Mouse (Mus musculus) myocyte (in vitro differentiated cells): ENCODE measurements around the gene Gm4491. TPM values are rescaled to one million over a fixed set of nuclear protein-coding genes. Genes with fewer than 3 reads are reported as not detected.

ENCODE experiments used
- H3K27me3 ChIP-seq: one replicate; pipeline ENCODE4 v1.6.1; 2011; ENCODE audit not compliant: control insufficient read depth, insufficient read depth, insufficient read length
- H3K36me3 ChIP-seq: one replicate; pipeline ENCODE4 v1.6.1; 2011; ENCODE audit not compliant: control insufficient read depth, insufficient read depth
- H3K4me2 ChIP-seq: one replicate; pipeline ENCODE4 v1.6.1; 2011; ENCODE audit warnings: low read depth, control low read depth
- H3K4me3 ChIP-seq: one replicate; pipeline ENCODE4 v1.5.1; 2011; ENCODE audit warnings: mild to moderate bottlenecking, control low read depth, moderate library complexity
- H3K79me2 ChIP-seq: one replicate; pipeline ENCODE4 v1.6.1; 2011; ENCODE audit not compliant: control insufficient read depth, insufficient read depth
- H3ac ChIP-seq: one replicate; pipeline ENCODE4 v1.6.1; 2011; ENCODE audit not compliant: control insufficient read depth, insufficient read length
- CEBPB ChIP-seq: IDR thresholded peaks from 2 replicates; pipeline ENCODE4 v1.6.1; 2011; ENCODE audit warnings: mild to moderate bottlenecking, moderate library complexity; ENCODE audit not compliant: poor library complexity, insufficient read depth, severe bottlenecking
- E2F4 ChIP-seq: IDR thresholded peaks from one replicate; pipeline ENCODE4 v1.6.1; 2011; ENCODE audit warnings: mild to moderate bottlenecking, control low read depth, moderate library complexity; ENCODE audit not compliant: insufficient read depth
- MAX ChIP-seq: IDR thresholded peaks from one replicate; pipeline ENCODE4 v1.6.1; 2011; ENCODE audit warnings: low read depth, mild to moderate bottlenecking, control low read depth
- MYOD1 ChIP-seq, 3 experiments: IDR thresholded peaks; one replicate each; pipeline ENCODE4 v1.6.1; 2011; ENCODE audit warnings: control low read depth in 2 of 3, low read depth in 2 of 3, mild to moderate bottlenecking in 2 of 3, moderate library complexity in 1 of 3; ENCODE audit not compliant: insufficient read length in 2 of 3, control insufficient read depth in 1 of 3
- MYOG ChIP-seq, 3 experiments: IDR thresholded peaks; one replicate each; pipeline ENCODE4 v1.6.1; 2011; ENCODE audit warnings: control low read depth in 2 of 3, low read depth in 2 of 3, mild to moderate bottlenecking in 2 of 3; ENCODE audit not compliant: insufficient read length in 2 of 3, control insufficient read depth in 1 of 3, insufficient read depth in 1 of 3
- POLR2A ChIP-seq: IDR thresholded peaks from one replicate; pipeline ENCODE4 v1.6.1; 2011; ENCODE audit warnings: low read depth, mild to moderate bottlenecking, control low read depth, moderate library complexity; ENCODE audit not compliant: insufficient read length
- POLR2AphosphoS2 ChIP-seq: IDR thresholded peaks from one replicate; pipeline ENCODE4 v1.6.1; 2011; ENCODE audit warnings: low read depth, control low read depth; ENCODE audit not compliant: insufficient read length
- REST ChIP-seq: IDR thresholded peaks from one replicate; pipeline ENCODE4 v1.6.1; 2011; ENCODE audit warnings: mild to moderate bottlenecking, control low read depth, moderate library complexity; ENCODE audit not compliant: insufficient read depth, insufficient read length
- SRF ChIP-seq: IDR thresholded peaks from one replicate; pipeline ENCODE4 v1.6.1; 2011; ENCODE audit warnings: low read depth; ENCODE audit not compliant: control insufficient read depth, insufficient read length
- TCF12 ChIP-seq: IDR thresholded peaks from one replicate; pipeline ENCODE4 v1.6.1; 2011; ENCODE audit warnings: mild to moderate bottlenecking, control low read depth; ENCODE audit not compliant: poor library complexity, insufficient read depth, severe bottlenecking
- TCF3 ChIP-seq: IDR thresholded peaks from one replicate; pipeline ENCODE4 v1.6.1; 2011; ENCODE audit warnings: low read depth, control low read depth; ENCODE audit not compliant: insufficient read length
- USF1 ChIP-seq: IDR thresholded peaks from one replicate; pipeline ENCODE4 v1.6.1; 2011; ENCODE audit warnings: low read depth, mild to moderate bottlenecking, control low read depth, moderate library complexity
- polyA plus RNA-seq: library from polyadenylated mRNA; unstranded; fragments of >200 nt; fragmentation: generic; extraction: Trizol; gene quantifications from one replicate; pipeline ENCODE4 v1.2.1, GENCODE M21; 2012; ENCODE audit warnings: missing spikeins

Gm4491 gene
- polyA plus RNA-seq, 1 experiment, result not detected

GRCm38 (mm10) chr14:57104106-57105023 lies 11.3 kb downstream of the Gm4491 start, which contains the start of gene Gjb2:
Gene Gjb2, minus strand, starts transcription at chr14:57104702.
- peaks cover 51% of the 10 kb centered on the region for H3K27me3 ChIP-seq

GRCm38 (mm10) chr14:57103711-57104105 lies 12.0 kb downstream of the Gm4491 start:
- Histone ChIP-seq H3K4me2 (no peak overlapping the region), H3K79me2 (no peaks in the 10 kb centered on the region), H3K27me3 (peaks cover 51% of the 10 kb centered on the region), H3K4me3 (no peak overlapping the region), H3K36me3 (no peaks in the 10 kb centered on the region), H3ac (no peak overlapping the region)
- no peak for TF ChIP-seq TCF3
- TF ChIP-seq CEBPB, result no peak
- no peak for TF ChIP-seq MYOG (IDR thresholded peaks at IDR 0.05; ENCODE audit: control insufficient read depth in 1 of 3, insufficient read depth in 1 of 3, insufficient read length in 2 of 3, low read depth in 2 of 3)

More at GRCm38 (mm10) chr14:57104106-57105023, 11.3 kb downstream of the Gm4491 start, which contains the start of gene Gjb2:
- H3K79me2 ChIP-seq, result no peaks in the 10 kb centered on the region
- no peak within 1 kb of the TSS for H3K4me2 ChIP-seq
- H3K4me3 ChIP-seq, result no peak within 1 kb of the TSS
- TF ChIP-seq MAX (no peak), USF1 (no peak), TCF12 (no peak), TCF3 (no peak), CEBPB (no peak), MYOG (IDR thresholded peaks at IDR 0.05; ENCODE audit: control insufficient read depth in 1 of 3, insufficient read depth in 1 of 3, insufficient read length in 2 of 3, low read depth in 2 of 3) (no peak), MYOD1 (IDR thresholded peaks at IDR 0.05; ENCODE audit: control insufficient read depth in 1 of 3, insufficient read length in 2 of 3, low read depth in 2 of 3) (no peak), E2F4 (no peak), SRF (no peak), POLR2AphosphoS2 (no peak), POLR2A (no peak), REST (no peak)
- no peak within 1 kb of the TSS for H3ac ChIP-seq
- no peaks in the 10 kb centered on the region for H3K36me3 ChIP-seq

GRCm38 (mm10) chr14:57103121-57103520 lies 12.6 kb downstream of the Gm4491 start:
- no peak overlapping the region for H3ac ChIP-seq
- no peaks in the 10 kb centered on the region for H3K36me3 ChIP-seq
- H3K27me3 ChIP-seq, result peaks cover 51% of the 10 kb centered on the region
- no peak for TF ChIP-seq POLR2A
- TF ChIP-seq TCF3, result no peak
- no peak for TF ChIP-seq POLR2AphosphoS2
- no peak for TF ChIP-seq TCF12
- TF ChIP-seq CEBPB, result no peak
- TF ChIP-seq USF1, result no peak
- TF ChIP-seq MYOD1 (IDR thresholded peaks at IDR 0.05; ENCODE audit: control insufficient read depth in 1 of 3, insufficient read length in 2 of 3, low read depth in 2 of 3), result no peak
- TF ChIP-seq SRF, result no peak
- no peak for TF ChIP-seq MYOG (IDR thresholded peaks at IDR 0.05; ENCODE audit: control insufficient read depth in 1 of 3, insufficient read depth in 1 of 3, insufficient read length in 2 of 3, low read depth in 2 of 3)
- no peak for TF ChIP-seq E2F4
- no peak for TF ChIP-seq REST
- TF ChIP-seq MAX, result no peak
- H3K4me2 ChIP-seq, result no peak overlapping the region
- no peak overlapping the region for H3K4me3 ChIP-seq
- no peaks in the 10 kb centered on the region for H3K79me2 ChIP-seq

- H3K79me2 ChIP-seq, result no peaks in the 10 kb centered on the region
- H3K4me2 ChIP-seq, result no peak overlapping the region
- no peak overlapping the region for H3ac ChIP-seq
- H3K27me3 ChIP-seq, result peaks cover 44% of the 10 kb centered on the region
- no peak overlapping the region for H3K4me3 ChIP-seq
- no peaks in the 10 kb centered on the region for H3K36me3 ChIP-seq
- no peak for TF ChIP-seq E2F4
- TF ChIP-seq POLR2AphosphoS2, result no peak
- TF ChIP-seq TCF3, result no peak
- no peak for TF ChIP-seq SRF
- TF ChIP-seq MYOD1 (IDR thresholded peaks at IDR 0.05; ENCODE audit: control insufficient read depth in 1 of 3, insufficient read length in 2 of 3, low read depth in 2 of 3), result no peak
- TF ChIP-seq CEBPB, result no peak
- no peak for TF ChIP-seq MAX
- no peak for TF ChIP-seq POLR2A
Observed at GRCm38 (mm10) chr14:57101623-57102022, 14.1 kb downstream of the Gm4491 start.

DNA sequence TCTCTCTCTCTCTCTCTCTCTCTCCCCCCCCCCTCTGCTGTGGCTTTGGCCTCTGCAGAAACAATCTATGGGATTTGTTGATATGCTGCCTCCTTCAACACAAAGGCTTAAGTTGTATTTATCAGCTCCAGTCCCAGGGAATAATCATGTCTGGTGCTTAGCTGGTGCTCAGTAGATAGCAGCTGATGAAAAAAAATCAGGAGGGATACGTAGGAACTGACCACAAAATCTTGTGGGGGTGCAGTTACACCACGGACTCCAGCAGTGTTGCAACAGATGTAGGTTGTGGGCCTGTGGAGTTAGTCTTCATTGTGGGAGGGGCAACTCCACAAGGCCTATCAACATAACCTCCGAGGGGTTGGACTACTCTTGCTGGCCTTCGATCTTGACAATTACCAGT lies 19.8 kb downstream of the Gm4491 start:
- TF ChIP-seq REST (no peak), POLR2A (no peak), MYOG (IDR thresholded peaks at IDR 0.05; ENCODE audit: control insufficient read depth in 1 of 3, insufficient read depth in 1 of 3, insufficient read length in 2 of 3, low read depth in 2 of 3) (no peak), SRF (no peak), TCF3 (no peak)

More for the DNA sequence above, 19.8 kb downstream of the Gm4491 start:
- H3K4me3 ChIP-seq, result no peak overlapping the region
- no peaks in the 10 kb centered on the region for H3K79me2 ChIP-seq
- H3K36me3 ChIP-seq, result no peaks in the 10 kb centered on the region
- no peak overlapping the region for H3K4me2 ChIP-seq
- peaks cover 16% of the 10 kb centered on the region for H3K27me3 ChIP-seq
- H3ac ChIP-seq, result no peak overlapping the region
